Mouse (Mus musculus) left cerebral cortex, postnatal 25 days (tissue): Measurements from ENCODE around the gene Mogs. TPM values are rescaled to one million over a fixed set of nuclear protein-coding genes. Genes with fewer than 3 reads are reported as not detected.

Source experiments
- DNase-seq, 2 experiments: peaks; one replicate each; pipeline ENCODE4 v3.0.0; 2022; ENCODE audit warnings: low spot score in 2 of 2, mixed read lengths in 1 of 2
- intact Hi-C: fragments of 180-260 bp; cut with DNase I; formaldehyde crosslinking; loops from one replicate; pipeline ENCODE4 v1.15.1; 2025
- total RNA-seq, 2 experiments: library from RNA; stranded (reverse); gene quantifications; 2 replicates each; pipeline ENCODE4 v1.2.3; 2021

Gene Mogs
- 10 to 100 TPM; 27.2 to 28.0 TPM for total RNA-seq

DNA sequence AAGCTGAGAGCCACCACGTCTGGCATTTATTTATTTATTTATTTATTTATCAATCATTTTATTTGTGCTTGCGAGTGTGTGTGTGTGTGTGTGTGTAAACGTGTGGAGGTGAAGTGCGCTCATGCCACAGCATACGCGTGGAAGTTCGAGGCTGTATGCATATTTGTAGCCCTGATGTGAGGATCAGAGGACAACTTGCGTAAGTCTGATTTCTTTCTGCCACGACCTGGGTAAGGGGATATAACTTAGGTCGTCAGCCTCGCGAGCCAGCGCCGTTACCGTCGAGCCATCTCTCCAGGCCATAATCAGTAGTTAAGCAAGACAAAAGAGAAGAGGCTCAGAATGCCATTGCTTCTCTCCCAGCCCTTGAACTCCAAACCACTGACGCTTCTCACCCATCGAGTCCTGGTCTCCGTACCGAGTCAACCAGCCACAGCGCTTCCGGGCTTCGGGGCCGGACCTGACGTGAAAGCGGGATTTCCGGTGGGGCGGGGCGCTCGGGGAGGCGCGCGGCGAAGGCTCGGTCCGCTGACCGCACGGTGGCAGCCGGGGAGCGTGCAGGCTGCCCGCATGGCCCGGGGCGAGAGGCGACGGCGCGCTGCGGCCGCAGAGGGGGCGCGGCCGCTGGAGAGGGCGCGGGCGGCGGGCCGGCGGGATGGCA is at the start of gene Mogs:
Mogs (plus strand) TSS at position 486 of the 661 bp plus-strand sequence.
- DNase-seq, result peak; percentile 91 to 94

GRCm38 (mm10) chr6:83065995-83066394 is 49.3 kb upstream of the Mogs start:
- intact Hi-C loops, result no loop called here

More for the DNA sequence above, at the start of gene Mogs:
- intact Hi-C loops, result loop anchor here (2.0 kb wide), 1 partner anchor 44 kb away; no protein-coding TSS in a partner anchor

DNA sequence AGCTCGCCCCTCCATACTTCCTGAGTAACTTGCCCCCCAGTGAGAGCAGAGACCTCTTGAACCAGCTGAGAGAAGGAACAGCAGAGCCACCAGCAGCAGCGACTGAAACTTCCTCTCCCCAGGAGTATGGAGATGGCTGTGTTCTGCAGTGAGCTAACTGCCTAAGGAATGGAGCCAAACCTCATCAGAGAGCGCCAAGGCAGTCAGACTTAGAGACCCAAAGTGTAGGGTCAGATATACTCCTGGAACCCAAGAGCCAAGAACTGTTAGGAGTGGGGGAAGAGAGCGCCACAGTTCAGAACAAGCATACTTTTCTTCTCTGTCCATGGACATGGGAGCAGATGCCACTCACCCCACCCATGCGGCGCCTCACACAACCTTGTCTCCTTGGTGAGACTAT is 48.9 kb upstream of the Mogs start:
- intact Hi-C loops, result no loop called here
- no peak for DNase-seq

More at GRCm38 (mm10) chr6:83065995-83066394, 49.3 kb upstream of the Mogs start:
- DNase-seq, result no peak

- DNase-seq, result no peak
- intact Hi-C loops, result no loop called here
Observed at GRCm38 (mm10) chr6:83068221-83068620, 47.1 kb upstream of the Mogs start.

DNA sequence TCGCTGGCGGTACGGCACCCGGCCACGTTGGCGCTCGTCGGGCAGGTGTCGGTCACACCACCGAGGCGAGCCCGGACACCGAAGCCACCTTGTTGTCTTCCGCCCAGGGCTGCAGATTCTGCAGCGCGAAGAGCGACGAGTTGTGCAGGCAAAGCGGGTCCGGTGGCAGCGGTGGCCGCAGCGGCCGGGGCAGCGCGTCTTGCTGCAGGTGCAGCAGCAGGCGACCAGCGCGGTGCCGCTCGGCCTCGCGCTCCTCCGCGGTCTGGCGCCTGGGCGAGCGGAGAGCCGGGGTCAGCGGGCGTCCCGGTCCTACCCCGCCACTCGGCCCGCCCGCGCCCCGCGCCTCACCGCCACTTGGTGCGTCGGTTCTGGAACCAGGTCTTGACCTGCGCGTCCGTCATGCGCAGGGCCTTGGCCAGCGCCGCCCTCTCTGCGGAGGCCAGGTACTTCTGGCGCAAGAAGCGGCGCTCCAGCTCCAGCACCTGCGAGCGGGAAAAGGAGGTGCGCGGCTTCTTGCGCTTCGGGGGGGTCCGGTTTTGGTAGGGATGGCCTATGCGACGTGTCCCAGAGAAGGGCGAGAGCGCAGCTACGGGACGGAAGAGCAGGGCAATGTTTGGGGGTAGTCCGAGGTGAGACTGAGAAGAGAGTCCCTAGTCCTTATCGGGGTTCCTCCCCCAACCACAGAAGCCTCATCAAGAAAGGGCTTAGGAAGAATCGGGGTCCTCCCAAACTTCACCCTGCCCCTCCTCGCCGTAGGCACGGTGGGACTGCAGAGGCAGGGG is 46.4 kb upstream of the Mogs start:
- no peak for DNase-seq
- intact Hi-C loops, result no loop called here

GRCm38 (mm10) chr6:83069488-83070246 is 45.6 kb upstream of the Mogs start:
- intact Hi-C loops, result loop anchor here (10.0 kb wide), 1 partner anchor 645 kb away; the partner anchor contains the start of gene Vax2

DNA sequence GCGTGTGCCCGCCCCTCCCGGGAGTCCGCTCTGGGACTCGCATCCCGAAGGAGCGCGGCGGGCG is 45.2 kb upstream of the Mogs start, which contains the start of gene Tlx2:
Tlx2 (minus strand) TSS at position 47 of the 64 bp plus-strand sequence.
- intact Hi-C loops, result loop anchor here (10.0 kb wide), 1 partner anchor 645 kb away; the partner anchor contains the start of gene Vax2
- no peak for DNase-seq

More at GRCm38 (mm10) chr6:83069488-83070246, 45.6 kb upstream of the Mogs start:
- DNase-seq, result no peak

DNA sequence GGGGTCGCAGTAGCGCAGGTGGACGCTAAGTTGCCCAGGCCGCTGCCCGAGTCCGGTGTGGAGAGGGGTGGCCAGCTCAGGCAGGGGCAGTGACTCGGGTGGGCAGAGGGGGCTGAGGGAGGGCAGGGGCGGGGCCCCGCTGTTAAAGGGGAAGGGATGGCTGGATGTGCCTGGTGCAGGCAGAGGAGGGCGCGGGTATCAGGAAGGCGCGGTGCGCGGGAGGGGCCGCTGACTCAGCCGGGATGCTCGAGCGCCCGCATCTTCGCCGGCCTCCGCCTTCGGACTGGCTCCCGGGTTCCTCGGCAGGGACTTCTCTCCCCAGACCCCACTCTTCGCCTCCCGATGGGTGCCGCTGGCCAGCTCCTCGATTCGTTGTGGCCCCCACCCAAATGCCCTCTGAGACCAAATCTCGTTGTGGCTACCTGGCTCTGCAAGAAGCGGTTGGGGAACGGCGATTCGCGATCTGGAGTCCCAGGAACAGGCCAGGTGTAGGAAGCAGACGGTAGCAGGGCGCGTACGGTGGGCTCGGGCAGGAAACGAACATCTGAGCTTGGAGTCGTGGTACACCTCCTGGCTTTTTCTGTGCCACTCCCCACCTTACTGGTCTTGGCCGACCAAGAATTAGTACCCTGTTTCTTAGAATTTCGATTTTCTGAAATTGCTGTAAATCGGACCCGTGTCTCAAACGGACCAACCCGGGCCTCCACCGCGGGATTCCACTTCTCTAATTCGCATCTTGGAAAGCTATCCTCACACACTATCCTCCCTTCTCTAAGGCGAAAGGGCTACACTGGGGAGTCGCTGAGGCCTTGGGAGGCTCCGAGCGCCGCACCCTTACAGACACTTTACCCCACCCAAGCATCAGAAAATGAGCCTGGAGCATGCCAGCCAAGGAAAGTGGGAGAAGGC is 44.7 kb upstream of the Mogs start:
- intact Hi-C loops, result loop anchor here (10.0 kb wide), 1 partner anchor 644 kb away; the partner anchor contains the start of gene Vax2
- DNase-seq, result peak; percentile 22 to 24

GRCm38 (mm10) chr6:83071220-83071619 is 44.1 kb upstream of the Mogs start:
- intact Hi-C loops, result loop anchor here (10.0 kb wide), 1 partner anchor 644 kb away; the partner anchor contains the start of gene Vax2
- DNase-seq, result no peak

DNA sequence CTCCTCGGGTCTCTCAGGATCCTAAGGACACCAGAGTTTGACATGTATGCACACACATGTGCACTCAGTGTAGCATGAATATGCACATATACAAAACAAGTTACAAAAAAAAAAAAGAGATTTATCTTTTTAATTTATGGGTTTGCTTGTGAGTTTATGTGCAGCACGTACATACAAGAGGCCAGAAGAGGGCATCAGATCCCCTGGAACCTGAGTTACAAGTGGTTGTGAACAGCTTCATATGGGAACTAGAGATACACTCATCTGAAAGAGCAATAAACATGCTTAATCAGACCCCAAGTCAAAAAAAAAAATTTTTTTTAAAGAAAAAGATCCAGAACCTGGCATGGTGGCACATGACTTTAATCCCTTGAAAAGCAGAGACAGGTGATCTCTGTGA is 40.3 kb upstream of the Mogs start:
- intact Hi-C loops, result loop anchor here (10.0 kb wide), 1 partner anchor 640 kb away; the partner anchor contains the start of gene Vax2
- no peak for DNase-seq

DNA sequence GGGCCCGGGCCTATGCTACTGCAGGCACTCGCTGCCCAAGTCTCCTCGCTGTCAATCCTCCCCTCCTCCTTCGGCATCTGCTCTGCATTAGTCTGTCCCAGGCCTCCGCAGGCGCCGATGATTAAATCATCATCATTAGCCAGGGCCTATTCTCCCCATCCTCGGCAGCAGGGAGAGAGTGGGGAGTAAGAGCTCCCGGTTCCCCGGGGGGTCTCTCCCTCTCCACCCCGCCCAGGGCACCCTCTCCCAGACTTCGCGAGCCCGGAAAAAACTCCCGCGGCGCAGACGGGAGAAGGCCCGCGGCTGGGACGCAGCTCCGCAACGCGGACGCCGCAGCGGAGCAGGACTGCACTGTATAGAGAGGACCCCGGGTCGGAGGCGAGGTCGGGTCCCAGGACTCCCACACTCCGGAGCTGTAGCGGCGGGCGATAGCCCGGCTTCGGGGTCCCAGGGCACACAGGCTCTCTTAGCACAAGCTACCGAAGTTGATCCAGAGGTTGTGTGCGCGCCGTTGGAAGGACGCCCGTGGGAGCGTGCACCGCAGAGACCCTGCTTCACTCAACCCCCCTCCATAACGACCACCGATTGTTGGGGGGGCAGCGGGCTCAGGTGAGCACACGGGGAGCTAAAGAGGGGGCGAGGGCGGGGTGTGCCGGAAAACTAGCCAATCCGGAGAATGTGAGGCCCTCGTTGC is 37.5 kb upstream of the Mogs start, which contains the start of gene Pcgf1:
Pcgf1 (plus strand) TSS at position 240 of the 694 bp plus-strand sequence.
- peak; percentile 41 to 45 for DNase-seq
- intact Hi-C loops, result loop anchor here (1.0 to 10.0 kb wide), 4 partner anchors 23 to 637 kb away; partner anchors contain the start of genes Aup1, Ccdc142, Gm42688 and Vax2

GRCm38 (mm10) chr6:83078324-83078858 is 36.9 kb upstream of the Mogs start:
- peak; percentile 99 for DNase-seq
- intact Hi-C loops, result loop anchor here (1.0 to 10.0 kb wide), 4 partner anchors 23 to 636 kb away; partner anchors contain the start of genes Aup1, Ccdc142, Gm42688 and Vax2

DNA sequence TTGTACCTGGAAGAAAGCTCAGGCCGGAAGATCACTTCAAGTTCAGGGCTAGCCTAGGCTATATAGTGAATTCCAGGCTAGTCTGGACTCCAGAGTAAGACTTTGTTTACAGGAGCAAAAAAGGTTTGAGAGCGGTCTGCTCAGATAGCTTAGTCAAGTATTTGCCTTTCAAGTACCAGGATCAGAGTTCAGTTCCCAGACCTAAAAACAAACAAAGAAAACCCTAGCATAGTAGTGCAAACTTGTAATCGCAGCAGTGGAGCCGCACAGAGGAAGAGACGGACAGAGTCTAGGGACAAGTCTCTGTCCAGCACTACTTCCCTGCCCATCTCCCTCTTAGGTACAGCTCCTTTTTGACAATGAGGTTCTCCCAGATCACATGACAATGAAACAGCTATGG is 35.1 kb upstream of the Mogs start:
- DNase-seq, result no peak
- intact Hi-C loops, result no loop called here

- intact Hi-C loops, result no loop called here
- no peak for DNase-seq
Observed at GRCm38 (mm10) chr6:83083497-83083896, 31.8 kb upstream of the Mogs start.

- DNase-seq, result no peak
- intact Hi-C loops, result no loop called here
Observed at GRCm38 (mm10) chr6:83084477-83084876, 30.8 kb upstream of the Mogs start.

GRCm38 (mm10) chr6:83086121-83087035 is 28.9 kb upstream of the Mogs start, which contains the start of gene Lbx2:
Lbx2 (plus strand) TSS chr6:83086367.
- no peak for DNase-seq
- intact Hi-C loops, result no loop called here
